8 mouse cellular contexts compared by ENCODE assay signal in the genomic region with DNA sequence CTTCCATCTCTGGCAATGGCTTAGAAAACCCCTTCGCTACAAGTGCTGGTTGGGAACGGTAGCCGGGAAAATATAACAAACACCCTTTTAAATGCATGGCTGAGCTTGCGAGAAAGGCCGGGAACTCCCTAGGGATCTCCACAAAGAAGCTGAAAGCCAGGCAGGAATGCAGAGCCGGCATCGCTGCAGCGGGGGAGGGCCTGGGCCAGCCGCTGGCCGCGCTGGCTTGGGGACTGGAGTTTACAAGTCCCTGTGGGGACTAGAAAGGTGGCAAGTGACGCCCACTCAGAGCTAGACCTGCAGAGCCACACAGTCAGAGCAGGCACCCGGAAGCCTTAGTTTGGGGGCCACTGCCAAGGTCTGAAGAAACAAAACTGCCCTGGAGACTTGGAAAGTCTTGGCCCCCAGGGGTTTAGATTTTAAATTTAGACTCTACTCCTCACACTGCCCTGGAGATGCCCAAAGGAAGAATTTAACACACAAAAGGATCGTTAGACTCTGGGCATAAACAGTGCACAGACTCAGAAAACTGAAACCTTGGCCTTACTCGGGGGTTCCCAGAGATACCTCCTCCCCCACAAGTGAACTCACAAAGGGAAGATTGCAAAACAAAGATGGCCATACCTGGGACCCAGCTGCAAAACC. TPM values are rescaled to one million over a fixed set of nuclear protein-coding genes. Genes with fewer than 3 reads are reported as not detected.
DNase-seq lines count a peak whose midpoint lies in the region; ATAC-seq and TF ChIP-seq lines count a peak whose summit lies in the region.

No protein-coding gene starts in this region.

- no peak overlapping the region for H3K4me3 ChIP-seq in heart, adult 2 months
- no peak overlapping the region for H3K4me3 ChIP-seq in intestine, postnatal 0 days (ENCODE audit: low read depth, low read length)
- H3K4me3 ChIP-seq in stomach, embryonic 16.5 days (replicated peaks; ENCODE audit: low read length) = no peak overlapping the region

- TF ChIP-seq POLR2A in brain, embryonic 14.5 days (IDR thresholded peaks at IDR 0.05; ENCODE audit: borderline replicate concordance, extremely low read depth, insufficient read depth, insufficient read length, poor library complexity, severe bottlenecking) = no peak
- TF ChIP-seq POLR2A in heart, adult 2 months (IDR thresholded peaks at IDR 0.05; ENCODE audit: insufficient read depth, low read depth, low read length) = peak; percentile 31; the same call in 1 of the 2 replicates

- TF ChIP-seq CTCF in brain, embryonic 14.5 days (IDR thresholded peaks at IDR 0.05; ENCODE audit: borderline replicate concordance, extremely low read depth, insufficient read depth, insufficient read length) = no peak
- no peak for TF ChIP-seq CTCF in heart, adult 2 months (IDR thresholded peaks at IDR 0.05)
- no peak for TF ChIP-seq CTCF in intestine, postnatal 0 days (IDR thresholded peaks at IDR 0.05; ENCODE audit: low read depth)

- H3K36me3 ChIP-seq in heart, adult 2 months (ENCODE audit: control insufficient read depth, insufficient read depth, low read length) = no peaks in the 10 kb centered on the region
- no peaks in the 10 kb centered on the region for H3K36me3 ChIP-seq in intestine, postnatal 0 days (ENCODE audit: control insufficient read depth, insufficient read depth)
- no peaks in the 10 kb centered on the region for H3K36me3 ChIP-seq in stomach, embryonic 16.5 days (ENCODE audit: control insufficient read depth, insufficient read depth, low read length)

- no peak for ATAC-seq in intestine, postnatal 0 days
- peak; percentile 39; the same call in 1 of the 2 replicates for ATAC-seq in stomach, embryonic 16.5 days (ENCODE audit: insufficient read depth, low FRiP score)

- H3K27me3 ChIP-seq in heart, adult 2 months (ENCODE audit: control insufficient read depth, insufficient read depth, low read length) = no peaks in the 10 kb centered on the region
- H3K27me3 ChIP-seq in intestine, postnatal 0 days (replicated peaks; ENCODE audit: control insufficient read depth, insufficient read depth, low read length) = no peaks in the 10 kb centered on the region
- no peaks in the 10 kb centered on the region for H3K27me3 ChIP-seq in stomach, embryonic 16.5 days (ENCODE audit: control insufficient read depth, insufficient read depth, low read length)

- intact Hi-C loops in heart, adult 2 months (cut with DNase I) = no loop called here

- no peak overlapping the region for H3K4me2 ChIP-seq in intestine, postnatal 0 days (replicated peaks; ENCODE audit: low read depth)
- H3K4me2 ChIP-seq in stomach, embryonic 16.5 days (ENCODE audit: low read depth, low read length) = peak overlapping the region; percentile 17

- peak overlapping the region; percentile 74 for H3K27ac ChIP-seq in heart, adult 2 months
- peak overlapping the region; percentile 46; the same call in 1 of the 2 replicates for H3K27ac ChIP-seq in intestine, postnatal 0 days (ENCODE audit: low read depth, low read length)
- H3K27ac ChIP-seq in stomach, embryonic 16.5 days (ENCODE audit: low read length) = peak overlapping the region; percentile 79

- 10% methylated on average over 15 of the region's 15 CpGs for WGBS in heart, adult 2 months
- WGBS in intestine, postnatal 0 days = 29% methylated on average over 15 of the region's 15 CpGs
- 11% methylated on average over 15 of the region's 15 CpGs for WGBS in stomach, embryonic 16.5 days

- H3K9ac ChIP-seq in heart, adult 2 months (ENCODE audit: low read depth, low read length) = peak overlapping the region; percentile 17; the same call in 1 of the 2 replicates
- H3K9ac ChIP-seq in intestine, postnatal 0 days (ENCODE audit: low read depth, low read length) = no peak overlapping the region
- peak overlapping the region; percentile 68 for H3K9ac ChIP-seq in stomach, embryonic 16.5 days (ENCODE audit: low read length)

- peak; percentile 61 to 81 for DNase-seq in adrenal gland, adult (ENCODE audit: inconsistent age in 2 of 2, low spot score in 1 of 2)
- DNase-seq in adrenal gland, postnatal 4 days (ENCODE audit: low spot score in 2 of 2) = no peak
- peak; percentile 96 for DNase-seq in brain, embryonic 14.5 days (ENCODE audit: low read depth)
- peak; percentile 73 to 81 for DNase-seq in heart, adult 2 months
- peak; percentile 59 to 81 for DNase-seq in lung, postnatal 4 days
- DNase-seq in spleen, adult 18-20 months = no peak

- no peaks in the 10 kb centered on the region for H3K79me2 ChIP-seq in heart, adult 2 months (replicated peaks; ENCODE audit: control insufficient read depth, insufficient read depth, low read length)

- H3K4me1 ChIP-seq in heart, adult 2 months (ENCODE audit: control insufficient read depth, insufficient read depth, low read length) = peaks cover 10% of the 10 kb centered on the region
- no peaks in the 10 kb centered on the region for H3K4me1 ChIP-seq in intestine, postnatal 0 days (replicated peaks; ENCODE audit: control insufficient read depth, insufficient read depth, low read length)
- H3K4me1 ChIP-seq in stomach, embryonic 16.5 days (ENCODE audit: control insufficient read depth, insufficient read depth, low read length) = peaks cover 14% of the 10 kb centered on the region

- 0 out of 2 replicates have a peak, but pooled peaks have one; percentile 38 for TF ChIP-seq EP300 in heart, adult 2 months (IDR thresholded peaks at IDR 0.05; ENCODE audit: insufficient read depth, low read depth, low read length)

- no peaks in the 10 kb centered on the region for H3K9me3 ChIP-seq in intestine, postnatal 0 days (ENCODE audit: control insufficient read depth)
- H3K9me3 ChIP-seq in stomach, embryonic 16.5 days (replicated peaks; ENCODE audit: control insufficient read depth, low read length) = no peaks in the 10 kb centered on the region

RNA-seq across cellular contexts. Expression of a gene that starts 59.4 kb away (rescaled TPM):
- 1 to 10 TPM; 1.2 to 1.9 TPM for total RNA-seq in adrenal gland, postnatal 4 days (2021)
- polyA plus RNA-seq in brain, embryonic 14.5 days (2012; rRNA removed) = 1.9 and 3.2 TPM in 2 replicates
- total RNA-seq in heart, adult 2 months (2021) = 1 to 10 TPM in 1 of 2 experiments, under 1 TPM in 1; 0.52 to 1.3 TPM
- 0.73 and 1.1 TPM in 2 replicates for polyA plus RNA-seq in heart, adult 2 months (2012; rRNA removed)
- polyA plus RNA-seq in intestine, postnatal 0 days (2015; fragmentation: Nextera tagmentation; extraction: Ambion mirVana) = 0.58 and 0.60 TPM in 2 replicates
- 1.5 and 1.7 TPM in 2 replicates for polyA plus RNA-seq in stomach, embryonic 16.5 days (2015; fragmentation: Nextera tagmentation; extraction: Ambion mirVana)

Comparison
In these comparisons a context has a peak if more than half of its experiments do, and no peak if none do; other contexts are left out.
1. DNase-seq: peak in adrenal gland, adult (2 of 2), brain, embryonic 14.5 days (single experiment), heart, adult 2 months (2 of 2) and lung, postnatal 4 days (2 of 2); none in adrenal gland, postnatal 4 days (0 of 2) and spleen, adult 18-20 months (0 of 2).
2. Peak in every context shown above with its lines, with median percentiles within 50 percentile points of each other: H3K27ac ChIP-seq.